ENCODE assay signal across 8 mouse cellular contexts in genomic region chr19:7419134-7419533, GRCm38 (mm10). TPM values are rescaled to one million over a fixed set of nuclear protein-coding genes. Genes with fewer than 3 reads are reported as not detected.
DNase-seq lines count a peak whose midpoint lies in the region; ATAC-seq and TF ChIP-seq lines count a peak whose summit lies in the region.

No protein-coding gene starts in this region.

- H3K4me1 ChIP-seq in lung, embryonic 16.5 days (replicated peaks; ENCODE audit: control insufficient read depth, insufficient read depth, low read length) = peaks cover 61% of the 10 kb centered on the region
- H3K4me1 ChIP-seq in lung, adult 2 months (ENCODE audit: control insufficient read depth, insufficient read depth, low read length) = peaks cover 10% of the 10 kb centered on the region
- peaks cover 45% of the 10 kb centered on the region for H3K4me1 ChIP-seq in forebrain, embryonic 11.5 days (replicated peaks; ENCODE audit: control insufficient read depth, insufficient read depth, low read length)
- peaks cover 67% of the 10 kb centered on the region for H3K4me1 ChIP-seq in limb, embryonic 13.5 days
- H3K4me1 ChIP-seq in neural tube, embryonic 15.5 days = peaks cover 68% of the 10 kb centered on the region

- ATAC-seq in lung, embryonic 16.5 days (ENCODE audit: low read depth) = no peak
- ATAC-seq in forebrain, embryonic 11.5 days (replicated peaks; ENCODE audit: low FRiP score) = no peak
- ATAC-seq in limb, embryonic 13.5 days (ENCODE audit: low FRiP score, low read depth) = no peak
- ATAC-seq in neural tube, embryonic 15.5 days (ENCODE audit: low FRiP score) = no peak

- peaks cover 17% of the 10 kb centered on the region for H3K36me3 ChIP-seq in lung, embryonic 16.5 days (ENCODE audit: control insufficient read depth, insufficient read depth, low read length)
- no peaks in the 10 kb centered on the region; the same call in 1 of the 2 replicates for H3K36me3 ChIP-seq in forebrain, embryonic 11.5 days (ENCODE audit: control insufficient read depth, insufficient read depth, low read length)
- H3K36me3 ChIP-seq in limb, embryonic 13.5 days = peaks cover 44% of the 10 kb centered on the region
- H3K36me3 ChIP-seq in neural tube, embryonic 15.5 days = 0 out of 2 replicates have a peak, but pooled peaks cover 7% of the 10 kb centered on the region

- no peak for DNase-seq in lung, adult 2 months
- no peak for DNase-seq in forebrain, embryonic 11.5 days (ENCODE audit: low spot score)
- no peak for DNase-seq in cerebellum, adult 9-10 months
- no peak for DNase-seq in thymus, postnatal 10 days (ENCODE audit: low spot score in 2 of 2)
- no peak for DNase-seq in kidney, postnatal 14 days

- peak overlapping the region; percentile 73 for H3K4me3 ChIP-seq in lung, embryonic 16.5 days (ENCODE audit: low read length)
- no peak overlapping the region for H3K4me3 ChIP-seq in lung, adult 2 months (replicated peaks; ENCODE audit: extremely low read depth, low read depth, low read length)
- H3K4me3 ChIP-seq in forebrain, embryonic 11.5 days (ENCODE audit: low read depth, low read length) = peak overlapping the region; percentile 98
- peak overlapping the region; percentile 85 for H3K4me3 ChIP-seq in limb, embryonic 13.5 days
- H3K4me3 ChIP-seq in neural tube, embryonic 15.5 days (replicated peaks) = peak overlapping the region; percentile 85

- H3K27me3 ChIP-seq in lung, embryonic 16.5 days (ENCODE audit: control insufficient read depth, insufficient read depth, low read depth, low read length) = no peaks in the 10 kb centered on the region
- no peaks in the 10 kb centered on the region for H3K27me3 ChIP-seq in forebrain, embryonic 11.5 days (ENCODE audit: control insufficient read depth, insufficient read depth, low read length)
- H3K27me3 ChIP-seq in limb, embryonic 13.5 days = no peaks in the 10 kb centered on the region
- no peaks in the 10 kb centered on the region for H3K27me3 ChIP-seq in neural tube, embryonic 15.5 days (replicated peaks)

- peak overlapping the region; percentile 25; the same call in 1 of the 2 replicates for H3K27ac ChIP-seq in lung, embryonic 16.5 days (ENCODE audit: low read length)
- peak overlapping the region; percentile 18; the same call in 1 of the 2 replicates for H3K27ac ChIP-seq in forebrain, embryonic 11.5 days (ENCODE audit: low read depth, low read length)
- no peak overlapping the region for H3K27ac ChIP-seq in limb, embryonic 13.5 days
- peak overlapping the region; percentile 99 for H3K27ac ChIP-seq in neural tube, embryonic 15.5 days (replicated peaks)

- H3K9ac ChIP-seq in lung, embryonic 16.5 days (ENCODE audit: low read length) = peak overlapping the region; percentile 96
- H3K9ac ChIP-seq in forebrain, embryonic 11.5 days (ENCODE audit: low read length) = peak overlapping the region; percentile 99
- peak overlapping the region; percentile 96 for H3K9ac ChIP-seq in limb, embryonic 13.5 days
- H3K9ac ChIP-seq in neural tube, embryonic 15.5 days (replicated peaks) = peak overlapping the region; percentile 99

- TF ChIP-seq POLR2A in lung, adult 2 months (IDR thresholded peaks at IDR 0.05; ENCODE audit: borderline replicate concordance, extremely low read depth, low read depth, low read length) = no peak

- no peak for TF ChIP-seq CTCF in lung, adult 2 months (IDR thresholded peaks at IDR 0.05; ENCODE audit: insufficient read depth, low read length)

- H3K9me3 ChIP-seq in lung, embryonic 16.5 days (ENCODE audit: control insufficient read depth, low read length) = no peaks in the 10 kb centered on the region
- H3K9me3 ChIP-seq in forebrain, embryonic 11.5 days (ENCODE audit: control insufficient read depth, low read length) = no peaks in the 10 kb centered on the region
- H3K9me3 ChIP-seq in limb, embryonic 13.5 days = no peaks in the 10 kb centered on the region
- H3K9me3 ChIP-seq in neural tube, embryonic 15.5 days (replicated peaks) = no peaks in the 10 kb centered on the region

- 22% methylated on average over 6 of the region's 6 CpGs for WGBS in lung, embryonic 16.5 days
- 37% methylated on average over 6 of the region's 6 CpGs for WGBS in lung, adult 2 months
- 36% methylated on average over 6 of the region's 6 CpGs for WGBS in forebrain, embryonic 11.5 days
- 39% methylated on average over 6 of the region's 6 CpGs for WGBS in limb, embryonic 13.5 days
- 12% methylated on average over 6 of the region's 6 CpGs for WGBS in neural tube, embryonic 15.5 days

- peak overlapping the region; percentile 89 for H3K4me2 ChIP-seq in lung, embryonic 16.5 days (ENCODE audit: low read depth, low read length)
- H3K4me2 ChIP-seq in forebrain, embryonic 11.5 days (ENCODE audit: low read depth, low read length, severe bottlenecking) = peak overlapping the region; percentile 92
- H3K4me2 ChIP-seq in limb, embryonic 13.5 days (replicated peaks) = peak overlapping the region; percentile 87
- H3K4me2 ChIP-seq in neural tube, embryonic 15.5 days = peak overlapping the region; percentile 85

RNA-seq across cellular contexts. Expression of gene 2700081O15Rik, which starts 1.7 kb away (rescaled TPM):
- polyA plus RNA-seq in lung, embryonic 16.5 days (2015; fragmentation: Nextera tagmentation; extraction: Ambion mirVana) = 5.0 TPM in 2 replicates
- 26.2 and 36.7 TPM in 2 replicates for polyA plus RNA-seq in lung, adult 2 months (2012; rRNA removed)
- polyA plus RNA-seq in forebrain, embryonic 11.5 days (2014; fragmentation: Nextera tagmentation; extraction: Ambion mirVana) = 11.5 and 14.2 TPM in 2 replicates
- 10.0 and 10.5 TPM in 2 replicates for polyA plus RNA-seq in limb, embryonic 13.5 days (2015; fragmentation: Nextera tagmentation; extraction: Ambion mirVana)
- 12.8 and 16.0 TPM in 2 replicates for polyA plus RNA-seq in neural tube, embryonic 15.5 days (2015; fragmentation: Nextera tagmentation; extraction: Ambion mirVana)

RNA-seq across cellular contexts. Expression of gene Spindoc, which starts 36.3 kb away (rescaled TPM):
- 24.8 and 25.7 TPM in 2 replicates for polyA plus RNA-seq in lung, embryonic 16.5 days (2015; fragmentation: Nextera tagmentation; extraction: Ambion mirVana)
- polyA plus RNA-seq in lung, adult 2 months (2012; rRNA removed) = 19.0 and 19.3 TPM in 2 replicates
- polyA plus RNA-seq in forebrain, embryonic 11.5 days (2014; fragmentation: Nextera tagmentation; extraction: Ambion mirVana) = 39.9 and 52.0 TPM in 2 replicates
- polyA plus RNA-seq in limb, embryonic 13.5 days (2015; fragmentation: Nextera tagmentation; extraction: Ambion mirVana) = 35.3 and 43.2 TPM in 2 replicates
- polyA plus RNA-seq in neural tube, embryonic 15.5 days (2015; fragmentation: Nextera tagmentation; extraction: Ambion mirVana) = 25.3 and 30.9 TPM in 2 replicates
